Comparison of ENCODE assay signal across 8 mouse cellular contexts in the genomic region with DNA sequence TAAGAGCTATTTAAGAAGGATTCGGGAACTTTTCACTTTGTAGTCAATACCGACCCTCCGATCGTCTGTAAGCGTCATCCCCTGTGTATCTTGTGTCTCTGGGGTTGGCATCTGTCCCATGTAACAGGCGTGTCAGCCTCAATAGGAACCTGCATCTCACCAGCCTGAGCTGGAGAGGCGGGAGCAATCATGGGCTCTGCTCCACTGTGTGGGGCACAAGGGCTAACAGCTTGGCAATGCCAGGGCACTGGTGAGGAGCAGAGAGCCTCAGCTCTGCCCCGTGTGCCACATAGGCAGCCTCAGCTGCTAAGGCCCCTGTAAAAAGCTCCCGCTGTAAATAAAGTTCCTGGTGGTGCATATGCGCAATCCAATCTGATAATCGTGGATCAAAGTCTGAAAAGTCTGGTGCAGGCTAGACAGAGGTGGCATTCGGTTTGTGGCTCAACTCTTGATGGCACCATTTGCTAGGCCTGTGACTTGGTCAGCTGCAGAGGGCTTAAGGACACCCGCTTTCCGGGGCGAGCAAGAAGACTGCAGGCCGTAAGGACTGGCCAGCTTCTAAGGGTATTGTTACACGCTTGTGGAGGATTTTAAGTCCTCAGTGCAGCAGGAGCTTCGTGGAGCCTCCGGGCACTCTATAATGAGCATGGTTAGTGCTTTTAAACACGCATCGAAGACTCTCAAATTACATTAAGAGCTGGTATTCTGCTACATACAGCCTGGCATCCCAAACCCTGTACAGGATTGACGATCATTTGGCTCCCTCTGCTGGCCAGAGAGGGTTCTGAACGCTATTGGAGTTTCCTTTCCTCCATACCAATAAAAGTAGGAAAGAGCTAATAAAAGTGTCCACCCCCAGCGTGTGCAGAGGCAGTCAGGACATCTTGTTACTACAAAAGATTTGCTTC. TPM values are rescaled to one million over a fixed set of nuclear protein-coding genes. Genes with fewer than 3 reads are reported as not detected.
DNase-seq lines count a peak whose midpoint lies in the region; ATAC-seq lines count a peak whose summit lies in the region.

No protein-coding gene starts in this region.

- H3K9ac ChIP-seq in hindbrain, embryonic 13.5 days, result peak overlapping the region; percentile 56

- peak; percentile 84 for ATAC-seq in hindbrain, embryonic 13.5 days (ENCODE audit: low FRiP score)

- no peak overlapping the region for H3K4me2 ChIP-seq in hindbrain, embryonic 13.5 days

- H3K27me3 ChIP-seq in hindbrain, embryonic 13.5 days, result no peaks in the 10 kb centered on the region; the same call in 1 of the 2 replicates

- no peak overlapping the region; the same call in 1 of the 2 replicates for H3K27ac ChIP-seq in hindbrain, embryonic 13.5 days

- peak; percentile 93 for DNase-seq in NIH3T3 (ENCODE audit: low read depth)
- peak; percentile 63 for DNase-seq in cerebellum, adult 9-11 months
- DNase-seq in frontal cortex, postnatal 10 days (ENCODE audit: low spot score in 2 of 2), result peak; percentile 56 to 78
- DNase-seq in layer of hippocampus, postnatal 14 days (ENCODE audit: low spot score in 2 of 2), result peak; percentile 80 to 91
- peak; percentile 78 for DNase-seq in lung, postnatal 25 days (ENCODE audit: low spot score)
- DNase-seq in right cerebral cortex, adult 18-20 months, result peak; percentile 86
- DNase-seq in urinary bladder, adult 2 months (ENCODE audit: low spot score), result peak; percentile 42

- H3K4me1 ChIP-seq in hindbrain, embryonic 13.5 days (replicated peaks), result peaks cover 26% of the 10 kb centered on the region

- WGBS in hindbrain, embryonic 13.5 days, result 41% methylated on average over 24 of the region's 24 CpGs

- no peak overlapping the region for H3K4me3 ChIP-seq in hindbrain, embryonic 13.5 days

- 0 out of 2 replicates have a peak, but pooled peaks cover 4% of the 10 kb centered on the region for H3K36me3 ChIP-seq in hindbrain, embryonic 13.5 days

- H3K9me3 ChIP-seq in hindbrain, embryonic 13.5 days, result no peaks in the 10 kb centered on the region

RNA-seq across cellular contexts. Expression of gene Cdc42ep4, which starts 59.2 kb away (rescaled TPM):
- 73.0 and 73.7 TPM in 2 replicates for polyA plus RNA-seq in hindbrain, embryonic 13.5 days (2015; fragmentation: Nextera tagmentation; extraction: Ambion mirVana)
- 10 to 100 TPM; 42.1 to 46.9 TPM for total RNA-seq in layer of hippocampus, postnatal 14 days (2021)
- polyA plus RNA-seq in urinary bladder, adult 2 months (2012; rRNA removed), result 19.8 and 27.1 TPM in 2 replicates

Comparison
In these comparisons a context has a peak if more than half of its experiments do, and no peak if none do; other contexts are left out.
1. DNase-seq: peak in every context shown above with its lines; median percentile 93 in NIH3T3; 86 in right cerebral cortex, adult 18-20 months; 86 in layer of hippocampus, postnatal 14 days; 78 in lung, postnatal 25 days; 67 in frontal cortex, postnatal 10 days; 63 in cerebellum, adult 9-11 months; 42 in urinary bladder, adult 2 months.